Mouse (Mus musculus) erythroblast, embryonic 14.5 days (primary cell): ENCODE measurements around the gene Mlec. TPM values are rescaled to one million over a fixed set of nuclear protein-coding genes. Genes with fewer than 3 reads are reported as not detected.

Experiments used
- H3K27me3 ChIP-seq: 2 replicates; pipeline ENCODE4 v1.6.1; 2012; ENCODE audit warnings: inconsistent platforms; ENCODE audit not compliant: control insufficient read depth
- H3K36me3 ChIP-seq: 2 replicates; pipeline ENCODE4 v1.6.1; 2012; ENCODE audit warnings: mild to moderate bottlenecking, inconsistent platforms; ENCODE audit not compliant: control insufficient read depth
- H3K4me1 ChIP-seq: 2 replicates; pipeline ENCODE4 v1.6.1; 2012; ENCODE audit warnings: inconsistent platforms; ENCODE audit not compliant: control insufficient read depth
- H3K4me3 ChIP-seq: replicated peaks from 2 replicates; pipeline ENCODE3; 2012; ENCODE audit warnings: moderate library complexity, mild to moderate bottlenecking, inconsistent platforms
- H3K9me3 ChIP-seq: 2 replicates; pipeline ENCODE4 v1.6.1; 2012; ENCODE audit warnings: low read length, inconsistent platforms, mixed read lengths; ENCODE audit not compliant: control insufficient read depth
- GATA1 ChIP-seq: IDR thresholded peaks from 2 replicates; pipeline ENCODE4 v1.6.1; 2012; ENCODE audit warnings: low read length, inconsistent platforms, mixed read lengths
- TAL1 ChIP-seq: IDR thresholded peaks from 3 replicates; pipeline ENCODE4 v1.6.1; 2012; ENCODE audit warnings: low read length, inconsistent platforms, mixed read lengths
- polyA plus RNA-seq: library from polyadenylated mRNA; stranded (reverse); fragments of >175 nt; gene quantifications from 2 replicates; pipeline ENCODE4 v1.2.3, GENCODE M21; 2012

The Mlec gene
- polyA plus RNA-seq = 0.53 and 0.69 TPM in 2 replicates

- Histone ChIP-seq H3K4me1 (peaks cover 69% of the 10 kb centered on the region), H3K9me3 (no peaks in the 10 kb centered on the region), H3K36me3 (peaks cover 3% of the 10 kb centered on the region; the same call in 1 of the 2 replicates), H3K4me3 (peak within 1 kb of the TSS; percentile 92), H3K27me3 (no peaks in the 10 kb centered on the region)
- TF ChIP-seq TAL1 = no peak
- no peak for TF ChIP-seq GATA1
Observed at GRCm38 (mm10) chr5:115158040-115158983, at the start of gene Mlec. TSS of gene Mlec (minus strand) at chr5:115158179.

- Histone ChIP-seq H3K9me3 (no peaks in the 10 kb centered on the region; the same call in 1 of the 2 replicates), H3K36me3 (no peaks in the 10 kb centered on the region), H3K4me3 (no peak overlapping the region), H3K27me3 (peaks cover 59% of the 10 kb centered on the region), H3K4me1 (no peaks in the 10 kb centered on the region)
- TF ChIP-seq GATA1 (no peak), TAL1 (no peak)
Observed at GRCm38 (mm10) chr5:115207244-115207643, 49.3 kb upstream of the Mlec start.

DNA sequence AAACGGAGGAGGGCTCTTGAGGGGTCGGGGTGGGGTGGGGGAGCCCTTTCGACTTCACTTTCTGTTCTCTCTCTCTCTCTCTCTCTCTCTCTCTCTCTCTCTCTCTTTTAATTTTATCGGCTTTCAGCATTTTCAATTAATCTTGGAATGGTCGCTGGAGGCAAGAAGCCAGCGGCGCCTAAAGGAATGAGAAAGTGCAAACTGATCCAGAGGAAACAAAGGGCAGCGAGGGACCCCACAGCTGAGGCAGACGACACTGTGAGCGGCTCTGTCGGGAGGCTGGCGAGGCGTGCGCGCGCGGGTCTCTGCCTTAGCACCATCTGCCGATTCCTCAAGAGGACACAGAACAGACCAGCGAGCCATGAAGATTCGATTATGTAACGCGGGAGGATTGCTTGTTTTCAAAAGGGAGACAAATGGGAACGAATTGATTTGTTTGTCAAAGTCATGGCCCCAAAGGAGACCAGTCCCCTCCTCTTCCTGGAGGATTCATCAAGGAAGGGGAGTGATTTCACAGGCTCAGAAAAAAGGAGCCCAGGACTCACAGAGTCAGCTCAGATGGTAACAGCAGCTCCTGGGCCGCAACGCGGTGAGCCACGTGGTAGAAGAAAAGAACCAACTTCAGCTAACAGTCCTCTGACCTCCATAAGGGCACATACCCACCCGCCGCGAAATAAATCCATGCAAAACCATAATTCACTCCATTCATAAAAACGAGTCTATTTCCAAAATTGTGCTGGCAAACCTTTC is 46.8 kb upstream of the Mlec start:
- Histone ChIP-seq H3K4me3 (no peak overlapping the region), H3K4me1 (no peaks in the 10 kb centered on the region), H3K27me3 (peaks cover 56% of the 10 kb centered on the region), H3K36me3 (no peaks in the 10 kb centered on the region), H3K9me3 (no peaks in the 10 kb centered on the region; the same call in 1 of the 2 replicates)
- TF ChIP-seq GATA1 (no peak), TAL1 (no peak)

- Histone ChIP-seq H3K27me3 (peaks cover 59% of the 10 kb centered on the region), H3K9me3 (no peaks in the 10 kb centered on the region; the same call in 1 of the 2 replicates), H3K36me3 (no peaks in the 10 kb centered on the region), H3K4me3 (no peak overlapping the region), H3K4me1 (no peaks in the 10 kb centered on the region)
- TF ChIP-seq GATA1 (no peak), TAL1 (no peak)
Observed at GRCm38 (mm10) chr5:115203735-115204561, 46.0 kb upstream of the Mlec start.

DNA sequence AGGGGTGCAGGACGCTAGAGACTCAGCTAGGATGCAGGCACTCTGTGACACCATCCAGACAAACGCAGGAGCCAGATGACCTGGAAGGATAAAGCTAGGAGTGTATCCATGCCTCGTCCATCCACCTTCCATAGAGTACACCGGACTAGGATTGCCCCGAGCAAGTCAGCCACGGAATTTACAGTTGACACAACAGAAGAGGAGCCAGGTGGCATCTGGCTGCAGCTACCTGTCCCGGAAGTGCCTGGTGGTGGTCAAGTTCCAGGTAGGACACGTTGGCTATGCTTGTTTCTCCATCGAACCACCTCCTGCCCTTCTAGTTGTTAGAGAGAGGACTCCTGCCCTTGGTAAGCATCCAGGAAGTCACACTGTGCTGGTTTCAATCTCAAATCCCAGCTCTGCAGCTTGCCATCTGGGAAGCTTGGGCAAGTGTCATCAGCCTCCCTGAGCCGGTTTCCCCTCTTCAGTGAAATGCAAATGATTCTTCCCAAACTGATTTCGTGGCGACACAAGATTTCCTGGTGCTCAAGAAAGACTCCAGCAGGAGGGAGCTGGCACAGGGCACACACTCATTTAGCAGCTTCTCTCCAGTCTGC is 36.7 kb upstream of the Mlec start:
- Histone ChIP-seq H3K4me3 (no peak overlapping the region), H3K27me3 (peaks cover 81% of the 10 kb centered on the region), H3K36me3 (no peaks in the 10 kb centered on the region), H3K4me1 (peaks cover 9% of the 10 kb centered on the region; the same call in 1 of the 2 replicates), H3K9me3 (no peaks in the 10 kb centered on the region; the same call in 1 of the 2 replicates)
- TF ChIP-seq TAL1 (no peak), GATA1 (no peak)

DNA sequence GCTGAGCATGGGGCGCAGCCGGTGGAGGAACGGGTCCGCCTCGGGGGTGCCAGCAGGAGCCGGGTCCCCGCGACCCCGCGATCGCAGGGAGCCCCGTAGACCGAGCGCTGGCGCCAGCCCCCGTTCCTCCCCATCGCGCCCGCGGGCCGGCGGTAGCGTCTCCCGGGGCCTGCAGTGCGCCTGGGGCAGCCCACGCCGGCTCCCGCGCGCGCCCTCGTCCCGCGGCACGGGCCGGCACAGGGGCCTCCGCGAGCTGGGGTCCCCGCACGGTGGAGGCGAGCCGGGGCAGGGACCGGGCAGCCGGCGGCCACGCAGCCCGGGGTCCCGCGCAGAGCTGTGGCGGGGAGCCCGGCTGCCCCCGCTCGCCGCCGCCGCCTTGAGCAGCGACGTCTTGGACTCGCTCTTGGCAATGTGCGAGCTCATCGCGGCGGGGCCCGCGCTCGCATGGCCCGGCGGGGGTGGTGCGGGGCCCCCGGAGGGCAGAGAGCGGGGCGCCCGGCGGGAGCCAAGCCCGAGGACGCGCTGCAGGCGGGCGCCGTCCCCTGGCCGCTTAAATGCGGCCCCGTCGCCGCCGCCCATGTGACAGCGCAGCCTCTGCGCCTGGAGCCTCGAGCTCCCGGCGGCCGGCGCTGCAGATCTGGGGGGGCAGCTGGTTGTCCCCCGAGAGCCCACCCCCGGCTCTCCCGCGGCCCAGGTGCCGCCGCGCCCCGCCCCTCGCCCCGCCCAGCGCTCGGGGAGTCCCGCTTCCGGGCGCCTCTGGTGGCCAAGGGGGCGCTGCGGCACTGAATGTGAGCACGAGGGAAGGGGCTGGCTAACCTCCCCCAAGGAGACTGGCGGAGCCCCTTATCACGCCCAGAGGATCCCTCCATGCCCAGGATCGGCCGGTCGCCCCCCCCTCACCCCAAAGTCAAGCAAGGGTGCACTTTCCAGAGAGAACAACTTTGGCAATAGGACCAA is 36.0 kb upstream of the Mlec start, which contains the start of gene Cabp1:
Gene Cabp1, minus strand, starts transcription at position 713 of the 957 bp plus-strand sequence.
- H3K9me3 ChIP-seq = no peaks in the 10 kb centered on the region; the same call in 1 of the 2 replicates
- peaks cover 85% of the 10 kb centered on the region for H3K27me3 ChIP-seq
- no peak for TF ChIP-seq TAL1
- no peak for TF ChIP-seq GATA1
- no peaks in the 10 kb centered on the region for H3K36me3 ChIP-seq
- peaks cover 9% of the 10 kb centered on the region; the same call in 1 of the 2 replicates for H3K4me1 ChIP-seq
- H3K4me3 ChIP-seq = peak within 1 kb of the TSS; percentile 34

DNA sequence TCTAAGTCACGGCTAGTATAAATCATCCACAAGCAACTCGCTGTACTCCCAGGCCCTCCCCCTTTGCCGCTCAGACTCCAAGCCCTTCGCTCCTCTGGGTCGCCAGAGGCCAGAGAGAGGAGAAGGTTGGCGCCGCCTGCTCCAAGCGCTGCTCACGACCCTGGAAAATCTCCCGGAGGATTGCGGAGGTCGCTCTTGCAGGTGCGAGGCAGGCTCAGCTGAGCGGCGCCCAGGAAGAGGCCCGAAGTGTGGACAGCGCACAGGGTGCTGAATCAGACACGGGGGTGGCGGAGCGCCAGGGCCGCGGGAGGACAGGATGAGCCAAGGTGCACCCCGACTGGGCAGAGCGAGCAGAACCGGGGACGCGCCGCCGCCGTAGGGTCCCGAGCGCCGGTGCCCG is 35.2 kb upstream of the Mlec start:
- peaks cover 92% of the 10 kb centered on the region for H3K27me3 ChIP-seq
- peaks cover 5% of the 10 kb centered on the region; the same call in 1 of the 2 replicates for H3K9me3 ChIP-seq
- peaks cover 9% of the 10 kb centered on the region; the same call in 1 of the 2 replicates for H3K4me1 ChIP-seq
- H3K36me3 ChIP-seq = no peaks in the 10 kb centered on the region
- no peak for TF ChIP-seq GATA1
- no peak for TF ChIP-seq TAL1
- no peak overlapping the region for H3K4me3 ChIP-seq
